Mouse (Mus musculus) embryonic stem cell, embryonic (primary cell): Measurements from ENCODE around the gene Psmb6.
"Not testable (repeated sequence)": the region's sequence is repeated elsewhere in the genome, so short reads cannot be mapped to it uniquely, and the experiment has no call there.

Source experiments
- CTCF ChIA-PET, 4 experiments: fragments of 300-600 bp in 2 of 4; fragments of 350-600 bp in 2 of 4; sonication (Branson Sonifier 250); formaldehyde crosslinking; loops; one replicate each; lab custom pipeline; 2022; ENCODE audit warnings: inconsistent platforms in 2 of 4; lab: Charles Lee
- POLR2A ChIA-PET, 4 experiments: fragments of 300-600 bp in 2 of 4; fragments of 350-600 bp in 2 of 4; sonication (Branson Sonifier 250); formaldehyde crosslinking; loops; one replicate each; lab custom pipeline; 2022; ENCODE audit warnings: antibody characterized with exemption in 4 of 4, inconsistent platforms in 1 of 4; lab: Charles Lee

Psmb6 gene

DNA sequence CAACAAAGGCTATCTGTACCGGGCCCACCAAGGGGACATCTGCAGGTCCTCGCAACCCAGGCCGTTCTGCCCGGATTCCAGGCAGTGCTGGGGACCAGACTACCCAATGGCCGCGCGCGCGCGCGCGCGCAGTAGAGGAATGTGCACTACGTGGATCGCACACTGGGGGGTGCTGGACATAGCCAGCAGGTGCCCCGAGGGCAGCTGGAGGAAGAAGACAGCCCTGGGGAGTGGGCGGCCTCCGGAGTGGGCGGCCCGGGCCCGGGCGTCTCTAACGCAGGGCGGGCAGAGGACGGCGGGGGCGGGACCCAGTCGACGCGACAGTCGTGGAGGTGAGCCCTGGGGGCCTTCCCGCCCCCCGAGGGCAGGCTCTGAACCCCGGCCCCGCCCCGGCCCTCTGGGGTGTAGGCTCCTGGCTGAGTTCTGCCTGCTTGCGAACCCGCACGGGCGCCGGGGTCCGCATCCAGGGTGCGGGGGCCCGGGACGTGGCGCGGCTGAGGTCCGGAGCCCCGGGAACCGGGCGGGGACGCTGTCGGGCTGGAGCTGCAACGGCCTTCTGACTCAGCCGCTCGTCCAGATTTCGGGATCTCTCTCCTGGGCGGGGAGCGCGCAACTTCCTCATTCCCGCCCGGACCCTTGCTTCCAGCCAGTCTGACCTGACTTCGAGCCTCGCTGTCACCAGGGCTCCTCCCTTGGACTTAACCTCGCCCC is 14.9 kb downstream of the Psmb6 start, which contains the start of gene Pld2:
TSS of gene Pld2 (plus strand) at position 188 of the 711 bp plus-strand sequence.
- ChIA-PET POLR2A (interaction anchor here in 3 of 4 experiments (0.6 to 2.3 kb wide), 22 partner anchors 9 to 479 kb away, joined by 3 to 16 read pairs (median 4); partner anchors contain the start of genes Psmb6 (in 2 of the 3), 4930544D05Rik (in 1 of the 3), Arrb2 (in 1 of the 3) and Gltpd2 (in 1 of the 3)), CTCF (interaction anchor here in 3 of 4 experiments (0.6 to 2.2 kb wide), 11 partner anchors 11 to 525 kb away, joined by 3 to 6 read pairs (median 3); partner anchors contain the start of genes Psmb6 (in 2 of the 3) and Arrb2 (in 1 of the 3))

DNA sequence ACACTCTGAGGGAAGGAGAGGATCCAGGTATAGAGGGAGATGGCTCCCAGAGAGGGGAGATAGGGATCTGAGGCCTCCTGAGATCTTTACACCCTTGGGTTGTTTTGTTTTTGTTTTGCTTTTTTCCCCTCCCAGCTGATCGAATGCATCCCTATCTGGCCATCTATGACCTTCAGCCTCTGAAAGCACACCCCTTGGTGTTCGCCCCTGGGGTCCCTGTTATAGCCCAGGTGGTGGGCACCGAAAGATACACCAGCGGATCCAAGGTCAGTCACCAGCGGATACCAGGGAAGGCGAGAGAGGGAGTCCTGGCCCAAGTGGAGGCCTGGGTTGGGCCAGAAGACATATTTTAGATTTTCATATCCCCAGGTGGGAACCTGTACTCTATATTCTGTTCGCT is 15.8 kb downstream of the Psmb6 start:
- ChIA-PET CTCF (interaction anchor here in 2 of 4 experiments (1.0 to 2.2 kb wide), 6 partner anchors 15 to 109 kb away, joined by 3 to 6 read pairs (median 3); partner anchors contain the start of genes Psmb6 (in 2 of the 2) and Arrb2 (in 1 of the 2)), POLR2A (interaction anchor here in 2 of 4 experiments (1.1 to 2.3 kb wide), 9 partner anchors 14 to 128 kb away, joined by 3 to 6 read pairs (median 3); partner anchors contain the start of genes 4930544D05Rik (in 1 of the 2) and Gltpd2 (in 1 of the 2))

DNA sequence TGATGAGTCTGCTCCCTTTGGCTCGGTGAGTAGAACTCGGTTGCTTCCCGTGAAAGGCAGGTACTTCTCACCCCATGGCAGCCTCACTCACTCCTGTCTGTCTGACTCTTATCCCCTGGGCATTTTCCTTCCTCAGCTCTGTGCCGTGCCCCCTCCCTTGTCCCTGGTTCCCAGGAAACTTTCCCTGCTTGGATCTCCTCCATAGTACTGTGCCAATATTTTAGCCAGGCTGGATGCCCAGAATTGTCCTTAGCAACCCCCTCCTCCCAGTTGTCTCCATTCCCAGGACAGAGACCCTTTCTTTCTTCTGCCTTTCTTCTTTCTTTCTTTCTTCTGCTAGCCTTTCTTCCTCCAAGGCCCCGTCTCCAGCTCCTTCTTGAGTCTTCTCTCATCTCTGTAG is 16.2 kb downstream of the Psmb6 start:
- ChIA-PET CTCF (no interaction called here), POLR2A (interaction anchor here in 2 of 4 experiments (1.5 to 1.6 kb wide), 3 partner anchors 15 to 19 kb away, joined by 3 to 5 read pairs (median 3); no protein-coding TSS in a partner anchor)

GRCm38 (mm10) chr11:70544496-70544895 is 19.3 kb downstream of the Psmb6 start:
- ChIA-PET CTCF (no interaction called here), POLR2A (interaction anchor here in 1 of 4 experiments (0.8 kb wide), 1 partner anchor 122 kb away, joined by 3 read pairs; no protein-coding TSS in a partner anchor)

DNA sequence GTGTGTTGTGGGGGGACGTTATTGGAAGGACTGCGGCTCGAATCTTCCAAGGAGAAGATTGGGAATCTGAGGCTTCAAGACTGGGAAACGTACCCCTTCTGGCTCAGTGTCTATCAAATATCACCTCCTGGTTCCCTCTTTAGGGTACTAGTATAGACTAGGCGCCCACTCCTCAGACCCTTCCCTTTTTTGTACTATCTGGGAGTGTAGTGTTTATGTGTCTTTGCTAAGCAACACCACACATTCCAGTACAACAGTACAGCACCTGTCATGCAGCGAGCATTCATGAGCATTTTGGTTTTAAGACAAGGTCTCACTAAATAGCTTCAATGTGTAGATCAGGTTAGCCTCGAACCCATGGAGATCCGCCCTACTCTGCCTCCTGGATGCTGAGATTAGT is 26.4 kb downstream of the Psmb6 start:
- POLR2A ChIA-PET: interaction anchor here in 3 of 4 experiments (0.6 to 1.8 kb wide), 3 partner anchors 13 to 139 kb away, joined by 3 to 5 read pairs (median 4); partner anchors contain the start of gene Psmb6 (in 1 of the 3)
- CTCF ChIA-PET: interaction anchor here in 2 of 4 experiments (0.6 to 1.4 kb wide), 2 partner anchors 10 to 119 kb away, joined by 4 read pairs; no protein-coding TSS in a partner anchor

- ChIA-PET CTCF (interaction anchor here in 1 of 4 experiments (0.7 to 1.7 kb wide), 2 partner anchors 9 to 55 kb away, joined by 3 to 5 read pairs; no protein-coding TSS in a partner anchor), POLR2A (no interaction called here)
Observed at GRCm38 (mm10) chr11:70553940-70554339, 28.8 kb downstream of the Psmb6 start.

DNA sequence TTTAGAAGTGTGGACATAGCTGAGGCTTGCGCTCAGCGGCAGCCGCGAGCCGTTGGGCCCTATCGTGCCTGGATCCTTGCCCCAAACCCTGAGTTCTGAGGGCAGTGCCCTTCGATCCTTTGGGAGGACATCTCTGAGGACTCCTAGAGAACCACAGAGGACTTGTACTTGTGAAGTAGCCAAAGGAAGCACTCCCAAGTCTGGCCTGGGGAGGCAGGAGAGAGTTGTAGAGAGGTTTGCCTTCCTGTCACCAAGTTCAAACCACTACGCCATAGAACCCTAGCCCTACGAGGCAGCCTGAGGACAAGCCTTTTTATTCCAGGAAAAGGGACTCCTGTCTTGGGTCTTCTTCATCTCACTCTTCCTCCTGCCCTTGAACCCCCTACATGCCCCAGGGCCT is 32.4 kb downstream of the Psmb6 start:
- ChIA-PET POLR2A (no interaction called here), CTCF (no interaction called here)

DNA sequence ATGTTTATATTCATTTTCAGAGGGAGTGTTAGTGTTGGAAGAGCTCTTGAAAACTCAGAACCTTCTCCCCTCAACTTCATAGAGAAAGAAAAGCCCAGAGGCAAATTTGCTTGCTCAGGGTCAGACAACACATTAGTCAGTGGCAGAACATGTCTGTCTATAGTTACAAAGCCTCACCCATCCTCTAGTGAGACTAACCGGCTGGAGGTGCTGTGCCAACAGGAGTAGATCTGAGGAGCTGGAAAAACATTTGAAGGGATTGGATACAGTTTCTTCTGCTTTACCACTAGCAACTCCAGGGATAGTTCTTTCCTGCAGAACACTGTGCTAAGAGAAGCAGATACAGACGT is 36.7 kb downstream of the Psmb6 start:
- ChIA-PET POLR2A (interaction anchor here in 2 of 4 experiments (0.6 to 1.7 kb wide), 7 partner anchors 12 to 130 kb away, joined by 3 to 7 read pairs (median 4); partner anchors contain the start of genes Psmb6 (in 2 of the 2), Arrb2 (in 1 of the 2) and Rnf167 (in 1 of the 2)), CTCF (interaction anchor here in 1 of 4 experiments (1.1 kb wide), 1 partner anchor 11 kb away, joined by 4 read pairs; no protein-coding TSS in a partner anchor)

DNA sequence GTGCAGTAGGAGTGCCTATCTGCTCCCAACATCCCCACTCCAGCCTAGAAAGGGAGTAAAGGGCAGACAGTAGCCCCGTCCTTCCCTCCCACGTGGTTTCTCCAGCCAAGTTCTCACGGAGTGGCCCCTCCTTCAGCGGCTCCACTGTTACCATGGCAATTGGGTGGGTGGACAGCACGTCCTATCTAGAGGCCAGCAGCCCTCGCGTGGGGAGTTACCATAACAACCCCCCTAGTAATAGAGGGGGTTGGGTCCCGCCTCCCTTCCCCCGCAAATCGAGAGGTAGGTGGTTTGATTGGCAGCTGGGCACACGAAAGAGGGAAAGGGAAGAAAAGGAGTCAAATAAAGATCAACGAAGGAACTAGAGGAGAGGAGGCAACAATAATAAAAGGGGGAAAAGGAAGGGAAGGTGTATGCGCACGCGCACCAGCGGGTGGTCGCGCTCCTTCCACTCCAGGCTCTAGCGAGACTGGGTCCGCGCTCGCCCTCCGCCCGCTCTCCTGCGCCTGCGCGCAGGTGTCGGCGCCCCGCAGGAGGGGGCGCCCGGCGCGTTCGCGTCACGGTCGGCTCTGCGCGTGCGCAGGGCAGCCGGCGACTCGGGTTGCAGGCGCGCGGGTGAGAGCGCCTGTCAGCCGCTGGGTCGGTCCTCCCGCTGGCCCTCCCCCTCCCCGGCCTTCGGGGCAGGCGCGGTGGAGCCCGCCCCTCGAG is 37.3 kb downstream of the Psmb6 start, which contains the start of gene Mink1:
TSS of gene Mink1 (plus strand) at position 595 of the 708 bp plus-strand sequence.
- ChIA-PET CTCF (interaction anchor here in 1 of 4 experiments (1.1 kb wide), 1 partner anchor 12 kb away, joined by 4 read pairs; no protein-coding TSS in a partner anchor), POLR2A (interaction anchor here in 2 of 4 experiments (0.9 to 1.7 kb wide), 6 partner anchors 12 to 130 kb away, joined by 3 to 7 read pairs (median 5); partner anchors contain the start of genes Psmb6 (in 2 of the 2) and Arrb2 (in 1 of the 2))

DNA sequence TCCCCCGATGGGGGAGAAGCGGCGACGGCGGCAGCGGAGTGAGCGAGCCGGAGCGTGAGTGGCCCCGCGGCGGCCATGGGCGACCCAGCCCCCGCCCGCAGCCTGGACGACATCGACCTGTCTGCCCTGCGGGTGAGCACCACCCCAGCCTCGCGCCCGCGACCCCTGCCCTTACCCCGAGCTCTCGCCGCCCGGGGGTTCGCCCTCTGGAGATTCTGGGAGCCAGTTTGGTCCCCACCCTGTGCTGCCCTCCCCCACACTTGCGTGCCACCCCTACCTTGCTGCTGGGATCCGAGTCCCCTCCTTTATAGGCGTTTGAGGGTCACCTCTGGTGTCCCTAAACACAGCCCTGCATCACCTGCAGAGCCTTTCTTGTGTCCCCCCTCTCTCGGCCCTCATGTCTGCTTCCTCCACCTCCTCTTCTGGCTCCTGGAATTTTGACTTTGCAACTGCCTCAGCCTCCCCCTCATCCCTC is 37.9 kb downstream of the Psmb6 start:
- ChIA-PET CTCF (interaction anchor here in 1 of 4 experiments (0.5 kb wide), 1 partner anchor 9 kb away, joined by 3 read pairs; no protein-coding TSS in a partner anchor), POLR2A (interaction anchor here in 1 of 4 experiments (1.4 to 1.6 kb wide), 3 partner anchors 23 to 42 kb away, joined by 3 to 6 read pairs (median 4); partner anchors contain the start of genes Pld2 and Psmb6)

DNA sequence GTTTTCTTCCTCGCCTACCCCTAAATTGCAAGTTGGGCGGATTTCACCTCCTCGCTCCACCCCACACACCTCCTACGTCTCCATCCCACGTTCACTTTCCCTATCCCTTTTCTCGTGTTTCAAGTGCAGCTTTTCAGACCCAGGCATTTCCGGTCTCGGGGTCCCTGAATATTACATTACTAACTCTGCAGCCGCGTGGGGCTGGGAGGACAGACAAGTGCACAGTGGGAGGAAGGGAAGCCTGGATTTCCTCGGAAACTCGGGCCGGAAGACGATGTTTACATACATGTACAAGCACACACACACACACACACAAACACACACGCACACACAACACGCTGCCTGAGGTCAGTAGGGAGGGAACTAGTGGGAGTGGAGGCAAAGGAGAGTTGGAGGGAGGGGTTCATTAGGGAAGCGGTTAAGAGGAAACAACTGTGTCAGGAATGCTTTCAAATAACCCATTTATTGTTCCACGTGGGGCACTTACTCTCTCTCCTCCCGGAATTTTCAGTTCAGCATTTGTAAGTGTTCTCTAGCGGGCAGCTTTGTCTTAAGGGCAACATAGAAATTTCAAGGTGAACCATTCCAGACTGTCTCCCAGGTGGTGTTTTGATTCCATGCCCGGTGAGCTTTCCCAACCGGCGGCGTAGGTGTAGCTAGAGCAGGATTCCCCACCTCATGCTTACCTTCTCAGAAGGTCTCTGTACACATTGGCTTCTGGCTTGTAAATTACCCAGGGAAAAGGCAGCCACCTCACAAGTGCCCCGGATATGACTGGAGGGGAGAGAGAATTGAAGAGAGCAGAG is 38.5 kb downstream of the Psmb6 start:
- ChIA-PET CTCF (interaction anchor here in 2 of 4 experiments (0.5 kb wide), 2 partner anchors 10 to 101 kb away, joined by 3 to 4 read pairs; no protein-coding TSS in a partner anchor), POLR2A (interaction anchor here in 3 of 4 experiments (0.6 to 1.7 kb wide), 7 partner anchors 24 to 168 kb away, joined by 3 to 9 read pairs (median 4); partner anchors contain the start of genes Psmb6 (in 2 of the 3) and Pld2 (in 1 of the 3))

- ChIA-PET POLR2A (interaction anchor here in 3 of 4 experiments (0.6 to 1.8 kb wide), 6 partner anchors 24 to 169 kb away, joined by 3 to 9 read pairs (median 4); partner anchors contain the start of genes Psmb6 (in 2 of the 3) and Pld2 (in 1 of the 3)), CTCF (interaction anchor here in 1 of 4 experiments (1.4 kb wide), 1 partner anchor 213 kb away, joined by 3 read pairs; no protein-coding TSS in a partner anchor)
Observed at GRCm38 (mm10) chr11:70564276-70564873, 39.2 kb downstream of the Psmb6 start.

DNA sequence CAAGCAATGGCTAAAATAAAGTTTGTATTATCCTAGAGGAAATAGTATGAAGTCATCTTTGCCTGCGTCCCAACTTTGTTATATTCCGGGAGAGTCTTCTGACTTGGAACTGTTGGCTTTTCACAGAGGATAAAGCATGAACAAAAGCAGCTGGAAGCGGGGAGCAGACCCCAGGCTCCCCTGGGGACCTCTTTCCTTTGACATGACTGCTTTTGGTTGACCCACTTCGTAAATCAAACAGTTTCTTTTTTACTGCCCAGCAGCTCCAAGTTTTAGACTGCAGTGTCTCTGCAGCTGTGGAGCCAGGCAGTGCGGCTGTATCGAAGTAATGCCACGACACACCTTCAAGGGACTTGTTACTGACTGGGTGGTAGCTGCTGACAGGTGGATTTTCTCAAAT is 41.4 kb downstream of the Psmb6 start:
- ChIA-PET POLR2A (interaction anchor here in 2 of 4 experiments (1.1 to 1.8 kb wide), 4 partner anchors 31 to 200 kb away, joined by 3 to 7 read pairs (median 4); partner anchors contain the start of gene Psmb6 (in 2 of the 2)), CTCF (interaction anchor here in 2 of 4 experiments (0.6 to 2.6 kb wide), 3 partner anchors 39 to 42 kb away, joined by 3 to 7 read pairs (median 3); no protein-coding TSS in a partner anchor)

- CTCF ChIA-PET: not testable (repeated sequence)
- POLR2A ChIA-PET: interaction anchor here in 2 of 4 experiments (0.6 to 1.1 kb wide), 3 partner anchors 15 to 225 kb away, joined by 3 to 5 read pairs (median 4); no protein-coding TSS in a partner anchor
Observed at GRCm38 (mm10) chr11:70570614-70571013, 45.4 kb downstream of the Psmb6 start.

- CTCF ChIA-PET: no interaction called here
- POLR2A ChIA-PET: interaction anchor here in 1 of 4 experiments (1.1 to 1.7 kb wide), 2 partner anchors 11 to 14 kb away, joined by 4 read pairs; no protein-coding TSS in a partner anchor
Observed at GRCm38 (mm10) chr11:70571641-70572040, 46.5 kb downstream of the Psmb6 start.
